9 mouse cellular contexts compared by ENCODE assay signal in the genomic region with DNA sequence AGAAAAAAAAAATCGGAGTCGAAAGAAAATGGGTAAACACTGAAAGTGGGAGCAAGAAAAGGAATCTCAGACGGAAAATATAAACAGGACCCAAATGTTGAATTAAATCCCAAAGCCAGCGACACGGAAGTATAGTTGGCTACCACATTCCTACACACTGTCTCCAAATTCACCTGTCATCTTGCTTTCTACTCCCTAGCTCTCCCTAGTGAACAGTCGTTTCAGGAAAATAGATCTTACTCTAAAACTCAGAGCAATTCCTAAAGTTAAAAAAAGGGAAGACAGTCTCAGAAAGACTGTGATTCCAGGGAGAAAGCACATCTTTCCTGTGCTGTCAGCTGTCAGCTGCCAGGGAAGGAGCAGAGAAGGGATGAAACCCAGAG. TPM values are rescaled to one million over a fixed set of nuclear protein-coding genes. Genes with fewer than 3 reads are reported as not detected.
DNase-seq lines count a peak whose midpoint lies in the region; ATAC-seq lines count a peak whose summit lies in the region.
"Had no signal": no experiment of that assay in that cellular context is flagged by ENCODE, and none has a peak within 500 bp of the region (broad histone marks: within the 10 kb centered on the region; RNA-seq: fewer than 3 reads in every experiment).

No protein-coding gene starts in this region.

- H3K4me1 ChIP-seq in heart, embryonic 16.5 days (ENCODE audit: control insufficient read depth, insufficient read depth, low read length) = peaks cover 5% of the 10 kb centered on the region; the same call in 1 of the 2 replicates
- peaks cover 10% of the 10 kb centered on the region for H3K4me1 ChIP-seq in embryonic facial prominence, embryonic 13.5 days
- peaks cover 9% of the 10 kb centered on the region for H3K4me1 ChIP-seq in hindbrain, embryonic 16.5 days (ENCODE audit: control insufficient read depth, insufficient read depth, low read depth, low read length)
- 0 out of 2 replicates have a peak, but pooled peaks cover 4% of the 10 kb centered on the region for H3K4me1 ChIP-seq in midbrain, embryonic 14.5 days (ENCODE audit: control insufficient read depth, insufficient read depth, low read length)

- ATAC-seq in heart, embryonic 16.5 days (replicated peaks; ENCODE audit: extremely low read depth, insufficient read depth, low FRiP score) = no peak
- no peak for ATAC-seq in embryonic facial prominence, embryonic 13.5 days (ENCODE audit: insufficient number of reproducible peaks, insufficient read depth, low FRiP score, low TSS enrichment, low read depth)
- peak; percentile 45; the same call in 1 of the 2 replicates for ATAC-seq in hindbrain, embryonic 16.5 days
- no peak for ATAC-seq in midbrain, embryonic 14.5 days (ENCODE audit: low FRiP score, low TSS enrichment)

- peak overlapping the region; percentile 63 for H3K4me2 ChIP-seq in heart, embryonic 16.5 days (ENCODE audit: low read depth, low read length)
- peak overlapping the region; percentile 96 for H3K4me2 ChIP-seq in embryonic facial prominence, embryonic 13.5 days
- H3K4me2 ChIP-seq in hindbrain, embryonic 16.5 days (ENCODE audit: low read length) = peak overlapping the region; percentile 97
- peak overlapping the region; percentile 87 for H3K4me2 ChIP-seq in midbrain, embryonic 14.5 days (ENCODE audit: low read length)

- H3K27ac ChIP-seq in heart, embryonic 16.5 days (ENCODE audit: low read length) = no peak overlapping the region
- H3K27ac ChIP-seq in embryonic facial prominence, embryonic 13.5 days = no peak overlapping the region
- H3K27ac ChIP-seq in hindbrain, embryonic 16.5 days (ENCODE audit: low read depth, low read length) = no peak overlapping the region
- no peak overlapping the region for H3K27ac ChIP-seq in midbrain, embryonic 14.5 days (replicated peaks; ENCODE audit: low read depth, low read length)

- WGBS in heart, embryonic 16.5 days = 48% methylated on average over 6 of the region's 6 CpGs
- WGBS in embryonic facial prominence, embryonic 13.5 days = 47% methylated on average over 6 of the region's 6 CpGs
- WGBS in hindbrain, embryonic 16.5 days = 62% methylated on average over 6 of the region's 6 CpGs
- 60% methylated on average over 6 of the region's 6 CpGs for WGBS in midbrain, embryonic 14.5 days

- no peaks in the 10 kb centered on the region for H3K9me3 ChIP-seq in heart, embryonic 16.5 days (replicated peaks; ENCODE audit: control insufficient read depth, low read length)
- H3K9me3 ChIP-seq in embryonic facial prominence, embryonic 13.5 days = no peaks in the 10 kb centered on the region
- no peaks in the 10 kb centered on the region for H3K9me3 ChIP-seq in hindbrain, embryonic 16.5 days (ENCODE audit: control insufficient read depth, low read length)
- no peaks in the 10 kb centered on the region for H3K9me3 ChIP-seq in midbrain, embryonic 14.5 days (ENCODE audit: control insufficient read depth, low read length)

- H3K9ac ChIP-seq in heart, embryonic 16.5 days (ENCODE audit: low read length) = no peak overlapping the region
- H3K9ac ChIP-seq in embryonic facial prominence, embryonic 13.5 days = peak overlapping the region; percentile 57; the same call in 1 of the 2 replicates
- peak overlapping the region; percentile 65 for H3K9ac ChIP-seq in hindbrain, embryonic 16.5 days (ENCODE audit: low read depth, low read length)
- no peak overlapping the region; the same call in 1 of the 2 replicates for H3K9ac ChIP-seq in midbrain, embryonic 14.5 days (replicated peaks; ENCODE audit: low read length)

- peak overlapping the region; percentile 44 for H3K4me3 ChIP-seq in heart, embryonic 16.5 days (ENCODE audit: low read length)
- H3K4me3 ChIP-seq in embryonic facial prominence, embryonic 13.5 days = peak overlapping the region; percentile 52
- peak overlapping the region; percentile 58 for H3K4me3 ChIP-seq in hindbrain, embryonic 16.5 days (ENCODE audit: low read length)
- peak overlapping the region; percentile 44 for H3K4me3 ChIP-seq in midbrain, embryonic 14.5 days (replicated peaks; ENCODE audit: low read depth, low read length)

- H3K36me3 ChIP-seq in heart, embryonic 16.5 days (ENCODE audit: control insufficient read depth, insufficient read depth) = no peaks in the 10 kb centered on the region
- H3K36me3 ChIP-seq in embryonic facial prominence, embryonic 13.5 days = no peaks in the 10 kb centered on the region
- no peaks in the 10 kb centered on the region for H3K36me3 ChIP-seq in hindbrain, embryonic 16.5 days (ENCODE audit: control insufficient read depth, insufficient read depth, low read length)
- H3K36me3 ChIP-seq in midbrain, embryonic 14.5 days (ENCODE audit: control insufficient read depth, insufficient read depth, low read length) = no peaks in the 10 kb centered on the region

- DNase-seq in heart, adult 9 months (ENCODE audit: low spot score in 2 of 2) = no peak
- peak; percentile 4 for DNase-seq in midbrain, embryonic 14.5 days
- no peak for DNase-seq in Muller cell, postnatal 12 days (ENCODE audit: inconsistent ontology term)
- no peak for DNase-seq in cerebellum, adult 11-12 months
- no peak for DNase-seq in adrenal gland, postnatal 14 days

- H3K27me3 ChIP-seq in heart, embryonic 16.5 days (ENCODE audit: control insufficient read depth, insufficient read depth, low read length) = 0 out of 2 replicates have a peak, but pooled peaks cover 7% of the 10 kb centered on the region
- H3K27me3 ChIP-seq in embryonic facial prominence, embryonic 13.5 days = peaks cover 17% of the 10 kb centered on the region
- H3K27me3 ChIP-seq in hindbrain, embryonic 16.5 days (replicated peaks; ENCODE audit: control insufficient read depth, insufficient read depth, low read length) = 0 out of 2 replicates have a peak, but pooled peaks cover 2% of the 10 kb centered on the region
- H3K27me3 ChIP-seq in midbrain, embryonic 14.5 days (ENCODE audit: control insufficient read depth, insufficient read depth, low read length) = no peaks in the 10 kb centered on the region

RNA-seq across cellular contexts. Expression of gene Tacr3, which starts 0.3 kb away (rescaled TPM):
- 0.06 TPM in 1 of 2 replicates, not detected in the other for polyA plus RNA-seq in heart, embryonic 16.5 days (2015; fragmentation: Nextera tagmentation; extraction: Ambion mirVana)
- polyA plus RNA-seq in embryonic facial prominence, embryonic 13.5 days (2015; fragmentation: Nextera tagmentation; extraction: Ambion mirVana) = 0.74 and 0.80 TPM in 2 replicates
- 6.1 and 6.6 TPM in 2 replicates for polyA plus RNA-seq in hindbrain, embryonic 16.5 days (2015; fragmentation: Nextera tagmentation; extraction: Ambion mirVana)
- 4.2 and 4.6 TPM in 2 replicates for polyA plus RNA-seq in midbrain, embryonic 14.5 days (2014; fragmentation: Nextera tagmentation; extraction: Ambion mirVana)
- not detected in 2 replicates for total RNA-seq in adrenal gland, postnatal 14 days (2021)
- total RNA-seq: heart, adult 8-10 months had no signal

Comparison
In these comparisons a context has a peak if more than half of its experiments do, and no peak if none do; other contexts are left out.
1. H3K9ac ChIP-seq: peak in embryonic facial prominence, embryonic 13.5 days (single experiment) and hindbrain, embryonic 16.5 days (single experiment); none in heart, embryonic 16.5 days (single experiment) and midbrain, embryonic 14.5 days (single experiment).
2. Peak in every context shown above with its lines, with median percentiles within 50 percentile points of each other: H3K4me2 ChIP-seq and H3K4me3 ChIP-seq.